Mouse (Mus musculus) subcutaneous adipose tissue, adult 2 months (tissue): Measurements from ENCODE around the gene Masp1. TPM values are rescaled to one million over a fixed set of nuclear protein-coding genes. Genes with fewer than 3 reads are reported as not detected.

ENCODE experiments used
- polyA plus RNA-seq: library from polyadenylated mRNA; depleted of rRNA; stranded (reverse); fragments of >200 nt; gene quantifications from 2 replicates; pipeline ENCODE4 v1.2.3, GENCODE M21; 2012; ENCODE audit warnings: low replicate concordance; rRNA removed

Masp1 gene
- 7.0 and 8.5 TPM in 2 replicates for polyA plus RNA-seq

GRCm38 (mm10) chr16:23520235-23520871, at the start of gene Masp1, which contains the start of gene Rtp4:
Gene Masp1, minus strand, starts transcription at chr16:23520815.
Gene Rtp4, plus strand, starts transcription at chr16:23520291.

GRCm38 (mm10) chr16:23428647-23429319, 91.8 kb downstream of the Masp1 start, which contains the start of gene Rtp1:
Gene Rtp1, plus strand, starts transcription at chr16:23429133.

Other genes with a start within 250 kb of the Masp1 start
- not detected in 2 replicates for gene Rtp1, start 91.7 kb downstream of the Masp1 start, polyA plus RNA-seq
- gene Rtp4, start 524 bp downstream of the Masp1 start, polyA plus RNA-seq = 31.6 and 41.7 TPM in 2 replicates